Mouse (Mus musculus): Measurements from ENCODE around the gene Akap13. TPM values are rescaled to one million over a fixed set of nuclear protein-coding genes. Genes with fewer than 3 reads are reported as not detected.
A peak's percentile ranks its signal among the peaks of the same experiment; 100 is the strongest.

Akap13 gene
- polyA plus RNA-seq, 1 experiment from 2014 or later = 25.7 TPM

GRCm38 (mm10) chr7:75711436-75711835 is 256.1 kb downstream of the Akap13 start:
- ATAC-seq (no peak), DNase-seq (no peak)
- WGBS (ENCODE audit: insufficient replicate concordance) = 73% methylated on average over 2 of the region's 2 CpGs
- H3K4me2 ChIP-seq (ENCODE audit: low read depth, low read length) = no peak overlapping the region
- peaks cover 14% of the 10 kb centered on the region; the same call in 1 of the 2 replicates for H3K4me1 ChIP-seq (ENCODE audit: insufficient read depth)
- no peak overlapping the region for H3K4me3 ChIP-seq (ENCODE audit: low read depth, low read length)
- H3K27ac ChIP-seq (ENCODE audit: low read depth) = no peak overlapping the region
- H3K27me3 ChIP-seq (ENCODE audit: insufficient read depth, low read length) = no peaks in the 10 kb centered on the region
- H3K9me3 ChIP-seq (ENCODE audit: low read length) = no peaks in the 10 kb centered on the region
- TF ChIP-seq EP300 (IDR thresholded peaks at IDR 0.05; ENCODE audit: low read depth) (no peak), CTCF (IDR thresholded peaks at IDR 0.05; ENCODE audit: low read depth) (no peak)
- peaks cover 59% of the 10 kb centered on the region for H3K36me3 ChIP-seq (replicated peaks; ENCODE audit: insufficient read depth, low read length)
- H3K9ac ChIP-seq (replicated peaks) = no peak overlapping the region

DNA sequence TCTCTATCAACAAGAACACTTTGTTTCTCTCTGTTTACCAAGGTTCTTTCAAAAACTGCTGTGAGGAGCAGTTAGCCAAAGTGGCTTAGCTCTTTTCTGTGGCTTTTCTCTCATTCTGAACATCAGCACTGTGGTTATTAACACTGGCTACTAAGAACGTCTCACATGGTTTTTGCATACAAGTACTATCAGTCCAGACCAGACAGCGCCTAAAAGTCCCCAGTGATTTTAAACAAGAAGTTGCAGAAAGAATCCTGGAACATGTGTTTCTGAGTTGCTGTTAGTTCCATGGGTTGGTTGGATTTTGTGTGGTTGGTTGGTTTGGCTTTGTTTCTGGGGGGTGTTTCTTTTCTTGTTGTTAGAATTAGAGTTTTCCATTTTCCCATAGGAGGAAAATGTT is 257.5 kb downstream of the Akap13 start:
- peaks cover 52% of the 10 kb centered on the region for H3K36me3 ChIP-seq (replicated peaks; ENCODE audit: insufficient read depth, low read length)
- H3K4me3 ChIP-seq (ENCODE audit: low read depth, low read length) = no peak overlapping the region
- H3K4me1 ChIP-seq (ENCODE audit: insufficient read depth) = peaks cover 14% of the 10 kb centered on the region; the same call in 1 of the 2 replicates
- no peak for DNase-seq
- 46% methylated on average over 2 of the region's 2 CpGs for WGBS (ENCODE audit: insufficient replicate concordance)
- ATAC-seq = no peak
- 0 out of 2 replicates have a peak, but pooled peaks have one; percentile 20 for TF ChIP-seq EP300 (IDR thresholded peaks at IDR 0.05; ENCODE audit: low read depth)
- no peak for TF ChIP-seq CTCF (IDR thresholded peaks at IDR 0.05; ENCODE audit: low read depth)
- no peaks in the 10 kb centered on the region for H3K9me3 ChIP-seq (ENCODE audit: low read length)
- H3K27me3 ChIP-seq (ENCODE audit: insufficient read depth, low read length) = no peaks in the 10 kb centered on the region
- no peak overlapping the region for H3K9ac ChIP-seq (replicated peaks)
- no peak overlapping the region for H3K27ac ChIP-seq (ENCODE audit: low read depth)
- no peak overlapping the region for H3K4me2 ChIP-seq (ENCODE audit: low read depth, low read length)

GRCm38 (mm10) chr7:75713959-75714358 is 258.6 kb downstream of the Akap13 start:
- no peak for DNase-seq
- TF ChIP-seq CTCF (IDR thresholded peaks at IDR 0.05; ENCODE audit: low read depth) (no peak), EP300 (IDR thresholded peaks at IDR 0.05; ENCODE audit: low read depth) (peak; percentile 85)
- Histone ChIP-seq H3K36me3 (replicated peaks; ENCODE audit: insufficient read depth, low read length) (peaks cover 52% of the 10 kb centered on the region), H3K4me3 (ENCODE audit: low read depth, low read length) (no peak overlapping the region), H3K27me3 (ENCODE audit: insufficient read depth, low read length) (no peaks in the 10 kb centered on the region), H3K4me1 (ENCODE audit: insufficient read depth) (peaks cover 14% of the 10 kb centered on the region; the same call in 1 of the 2 replicates), H3K9ac (replicated peaks) (no peak overlapping the region), H3K4me2 (ENCODE audit: low read depth, low read length) (no peak overlapping the region), H3K27ac (ENCODE audit: low read depth) (no peak overlapping the region), H3K9me3 (ENCODE audit: low read length) (no peaks in the 10 kb centered on the region)
- ATAC-seq = no peak
- WGBS (ENCODE audit: insufficient replicate concordance) = 56% methylated on average over 5 of the region's 5 CpGs

DNA sequence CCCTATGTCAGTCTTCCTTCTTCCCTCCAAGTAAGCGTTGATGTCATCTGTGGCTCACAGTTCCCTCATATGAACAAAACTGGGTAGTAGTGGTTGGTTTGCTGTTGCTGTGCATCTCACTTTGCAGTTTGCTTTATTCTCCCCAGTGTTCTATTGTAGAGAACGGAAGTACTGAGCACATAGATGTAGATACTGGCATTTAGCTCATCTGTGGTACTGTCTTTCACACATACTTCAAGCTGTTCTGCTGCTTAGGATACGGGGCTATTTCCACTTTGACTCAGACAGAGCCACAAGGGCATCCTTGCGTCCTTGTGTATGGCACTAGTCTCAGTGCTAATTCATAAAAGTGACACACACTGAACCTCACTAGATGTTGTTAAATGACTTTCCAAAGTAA is 259.7 kb downstream of the Akap13 start:
- no peak for TF ChIP-seq EP300 (IDR thresholded peaks at IDR 0.05; ENCODE audit: low read depth)
- TF ChIP-seq CTCF (IDR thresholded peaks at IDR 0.05; ENCODE audit: low read depth) = no peak
- H3K27ac ChIP-seq (ENCODE audit: low read depth) = no peak overlapping the region
- no peak for ATAC-seq
- 89% methylated on average over 4 of the region's 4 CpGs for WGBS (ENCODE audit: insufficient replicate concordance)
- H3K9me3 ChIP-seq (ENCODE audit: low read length) = no peaks in the 10 kb centered on the region
- peaks cover 55% of the 10 kb centered on the region for H3K36me3 ChIP-seq (replicated peaks; ENCODE audit: insufficient read depth, low read length)
- H3K4me3 ChIP-seq (ENCODE audit: low read depth, low read length) = no peak overlapping the region
- no peaks in the 10 kb centered on the region for H3K27me3 ChIP-seq (ENCODE audit: insufficient read depth, low read length)
- H3K4me1 ChIP-seq (ENCODE audit: insufficient read depth) = peaks cover 14% of the 10 kb centered on the region; the same call in 1 of the 2 replicates
- no peak overlapping the region for H3K9ac ChIP-seq (replicated peaks)
- DNase-seq = no peak
- no peak overlapping the region for H3K4me2 ChIP-seq (ENCODE audit: low read depth, low read length)

GRCm38 (mm10) chr7:75715939-75716338 is 260.6 kb downstream of the Akap13 start:
- Histone ChIP-seq H3K27ac (ENCODE audit: low read depth) (0 out of 2 replicates have a peak overlapping the region, but pooled peaks have one; percentile 31), H3K36me3 (replicated peaks; ENCODE audit: insufficient read depth, low read length) (peaks cover 59% of the 10 kb centered on the region), H3K9ac (replicated peaks) (0 out of 2 replicates have a peak overlapping the region, but pooled peaks have one; percentile 3), H3K4me2 (ENCODE audit: low read depth, low read length) (no peak overlapping the region), H3K27me3 (ENCODE audit: insufficient read depth, low read length) (no peaks in the 10 kb centered on the region), H3K4me1 (ENCODE audit: insufficient read depth) (peaks cover 14% of the 10 kb centered on the region; the same call in 1 of the 2 replicates), H3K9me3 (ENCODE audit: low read length) (no peaks in the 10 kb centered on the region), H3K4me3 (ENCODE audit: low read depth, low read length) (no peak overlapping the region)
- TF ChIP-seq EP300 (IDR thresholded peaks at IDR 0.05; ENCODE audit: low read depth) (0 out of 2 replicates have a peak, but pooled peaks have one; percentile 17), CTCF (IDR thresholded peaks at IDR 0.05; ENCODE audit: low read depth) (no peak)
- ATAC-seq (0 out of 2 replicates have a peak, but pooled peaks have one; percentile 12), DNase-seq (no peak)
- 60% methylated on average over 4 of the region's 4 CpGs for WGBS (ENCODE audit: insufficient replicate concordance)

DNA sequence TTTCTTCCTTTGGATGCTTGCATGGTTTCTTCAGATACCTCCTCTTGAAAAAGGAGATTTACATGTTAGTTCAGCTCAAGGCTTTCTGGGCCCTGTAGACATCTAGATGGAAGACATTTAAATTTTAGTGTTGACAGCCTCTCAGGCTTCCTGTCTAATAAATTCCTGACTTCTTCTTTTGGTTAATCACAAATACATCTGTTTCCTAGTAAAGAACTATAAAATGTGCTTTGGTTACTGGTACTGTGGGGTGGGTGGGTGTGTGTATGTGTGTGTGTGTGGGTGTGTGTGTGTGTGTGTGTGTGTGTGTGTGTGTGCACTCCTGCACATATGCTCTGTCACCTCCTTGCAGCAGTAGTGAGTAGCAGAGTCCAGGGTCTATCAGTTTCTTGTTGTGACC is 262.0 kb downstream of the Akap13 start:
- H3K36me3 ChIP-seq (replicated peaks; ENCODE audit: insufficient read depth, low read length) = peaks cover 59% of the 10 kb centered on the region
- ATAC-seq = no peak
- no peaks in the 10 kb centered on the region for H3K9me3 ChIP-seq (ENCODE audit: low read length)
- H3K27me3 ChIP-seq (ENCODE audit: insufficient read depth, low read length) = no peaks in the 10 kb centered on the region
- H3K4me2 ChIP-seq (ENCODE audit: low read depth, low read length) = no peak overlapping the region
- TF ChIP-seq EP300 (IDR thresholded peaks at IDR 0.05; ENCODE audit: low read depth) = no peak
- TF ChIP-seq CTCF (IDR thresholded peaks at IDR 0.05; ENCODE audit: low read depth) = no peak
- DNase-seq = no peak
- no peak overlapping the region for H3K9ac ChIP-seq (replicated peaks)
- no peak overlapping the region for H3K4me3 ChIP-seq (ENCODE audit: low read depth, low read length)
- no peak overlapping the region for H3K27ac ChIP-seq (ENCODE audit: low read depth)
- H3K4me1 ChIP-seq (ENCODE audit: insufficient read depth) = peaks cover 14% of the 10 kb centered on the region; the same call in 1 of the 2 replicates
